Mouse (Mus musculus): Measurements from ENCODE around the gene Zfp811.
A peak's percentile ranks its signal among the peaks of the same experiment; 100 is the strongest.

- TF ChIP-seq KAT2A (IDR thresholded peaks at IDR 0.05; ENCODE audit: insufficient replicate concordance, low read length): peak; percentile 30; the same call in 1 of the 2 replicates
- TF ChIP-seq ZC3H11A (IDR thresholded peaks at IDR 0.05; ENCODE audit: low read depth, low read length): no peak
- TF ChIP-seq MAX (IDR thresholded peaks at IDR 0.05; ENCODE audit: low read length): no peak
- TF ChIP-seq CTCF (conservative IDR thresholded peaks at IDR 0.05 in 1 of 2, IDR thresholded peaks at IDR 0.05 in 1 of 2; ENCODE audit: low read depth in 2 of 2, low read length in 2 of 2): no peak
- peak; percentile 19; the same call in 1 of the 2 replicates for TF ChIP-seq CHD2 (IDR thresholded peaks at IDR 0.05; ENCODE audit: low read length)
- 0 out of 2 replicates have a peak, but pooled peaks have one; percentile 22 for TF ChIP-seq MEF2A (IDR thresholded peaks at IDR 0.05; ENCODE audit: borderline replicate concordance, low read depth, low read length)
- TF ChIP-seq EP300 (IDR thresholded peaks at IDR 0.05; ENCODE audit: low read length): no peak
Measured at GRCm38 (mm10) chr17:32829540-32830417, 20.0 kb upstream of the Zfp811 start, which contains the start of gene Zfp799.

Data from CH12.LX (cell line).